Mouse (Mus musculus) MEL (cell line): ENCODE results near the gene Anapc15-ps. TPM values are rescaled to one million over a fixed set of nuclear protein-coding genes. Genes with fewer than 3 reads are reported as not detected.

ENCODE experiments used
- DNase-seq: peaks from one replicate; pipeline ENCODE4 v3.0.0; 2011; ENCODE audit warnings: low read depth, low spot score
- H3K27ac ChIP-seq: 2 replicates; pipeline ENCODE4 v1.5.1; 2012; ENCODE audit warnings: low read depth, mild to moderate bottlenecking, control low read depth, low read length, moderate library complexity; ENCODE audit not compliant: control insufficient read depth
- H3K27me3 ChIP-seq, 2 experiments: fragments of 150-350 bp in 1 of 2; sonication (generic) in 1 of 2; 2 replicates each; pipeline ENCODE4 v1.6.1; 2012; ENCODE audit warnings: low read length in 2 of 2, mild to moderate bottlenecking in 2 of 2, improper control_type of control experiment in 1 of 2, moderate library complexity in 1 of 2; ENCODE audit not compliant: insufficient read depth in 2 of 2, control insufficient read depth in 1 of 2
- H3K36me3 ChIP-seq, 2 experiments: 2 replicates each; pipeline ENCODE4 v1.6.1; 2012 to 2014; ENCODE audit warnings: low read length in 2 of 2, improper control_type of control experiment in 1 of 2, inconsistent platforms in 1 of 2, mild to moderate bottlenecking in 1 of 2; ENCODE audit not compliant: insufficient read depth in 2 of 2, control insufficient read depth in 1 of 2
- H3K4me1 ChIP-seq, 2 experiments: fragments of 150-350 bp in 1 of 2; sonication (generic) in 1 of 2; 2 replicates each; pipeline ENCODE4 v1.6.1; 2012; ENCODE audit warnings: low read length in 2 of 2, improper control_type of control experiment in 1 of 2, mild to moderate bottlenecking in 1 of 2; ENCODE audit not compliant: insufficient read depth in 2 of 2, control insufficient read depth in 1 of 2
- H3K4me3 ChIP-seq, 2 experiments: fragments of 150-350 bp in 1 of 2; sonication (generic) in 1 of 2; 2 replicates each; pipeline ENCODE4 v1.5.1; 2012; ENCODE audit warnings: low read depth in 2 of 2, low read length in 2 of 2, mild to moderate bottlenecking in 2 of 2, moderate library complexity in 2 of 2, control low read depth in 1 of 2, improper control_type of control experiment in 1 of 2; ENCODE audit not compliant: control insufficient read depth in 1 of 2, insufficient read depth in 1 of 2
- H3K79me2 ChIP-seq: 2 replicates; pipeline ENCODE4 v1.6.1; 2012; ENCODE audit warnings: mild to moderate bottlenecking, low read length, moderate library complexity; ENCODE audit not compliant: control insufficient read depth, poor library complexity, insufficient read depth
- H3K9ac ChIP-seq: 2 replicates; pipeline ENCODE4 v1.6.1; 2012; ENCODE audit warnings: low read depth, mild to moderate bottlenecking, control low read depth, low read length, moderate library complexity; ENCODE audit not compliant: control insufficient read depth, poor library complexity, severe bottlenecking
- H3K9me3 ChIP-seq: fragments of 150-350 bp; sonication (generic); replicated peaks from 2 replicates; pipeline ENCODE4 v1.6.1; 2012; ENCODE audit warnings: mild to moderate bottlenecking, low read length, improper control_type of control experiment, moderate library complexity; ENCODE audit not compliant: insufficient read depth
- BHLHE40 ChIP-seq: IDR thresholded peaks from 2 replicates; pipeline ENCODE4 v1.6.1; 2012; ENCODE audit warnings: low read depth, mild to moderate bottlenecking, inconsistent platforms, low read length, improper control_type of control experiment, borderline replicate concordance
- CTCF ChIP-seq, 3 experiments: IDR thresholded peaks in 2 of 3; conservative IDR thresholded peaks in 1 of 3; 2 replicates each; pipeline ENCODE4 v1.5.1; 2011 to 2012; ENCODE audit warnings: low read length in 3 of 3, low read depth in 2 of 3, mild to moderate bottlenecking in 2 of 3, improper control_type of control experiment in 1 of 3, inconsistent platforms in 1 of 3, mixed read lengths in 1 of 3, moderate library complexity in 1 of 3; ENCODE audit not compliant: control insufficient read depth in 1 of 3, insufficient read depth in 1 of 3, poor library complexity in 1 of 3, severe bottlenecking in 1 of 3
- POLR2A ChIP-seq, 2 experiments: IDR thresholded peaks; 2 replicates each; pipeline ENCODE4 v1.6.1; 2011 to 2012; ENCODE audit warnings: low read length in 2 of 2, mild to moderate bottlenecking in 2 of 2, control low read depth in 1 of 2, improper control_type of control experiment in 1 of 2, low read depth in 1 of 2, moderate library complexity in 1 of 2; ENCODE audit not compliant: control insufficient read depth in 1 of 2, insufficient read depth in 1 of 2, poor library complexity in 1 of 2
- POLR2AphosphoS2 ChIP-seq: IDR thresholded peaks from 2 replicates; pipeline ENCODE4 v1.6.1; 2011; ENCODE audit warnings: low read length, improper control_type of control experiment
- POLR2AphosphoS5 ChIP-seq: IDR thresholded peaks from 2 replicates; pipeline ENCODE4 v1.6.1; 2012; ENCODE audit warnings: low read depth, borderline replicate concordance, mild to moderate bottlenecking, inconsistent platforms, low read length, moderate library complexity, mixed read lengths
- SIN3A ChIP-seq: IDR thresholded peaks from 2 replicates; pipeline ENCODE4 v1.6.1; 2012; ENCODE audit warnings: low read length, improper control_type of control experiment, inconsistent platforms
- SMC3 ChIP-seq: IDR thresholded peaks from 2 replicates; pipeline ENCODE4 v1.6.1; 2011; ENCODE audit warnings: low read depth, low read length, improper control_type of control experiment
- TAL1 ChIP-seq: IDR thresholded peaks from 2 replicates; pipeline ENCODE4 v1.6.1; 2012; ENCODE audit warnings: mild to moderate bottlenecking, inconsistent platforms, low read length, moderate library complexity, mixed read lengths
- TCF12 ChIP-seq: IDR thresholded peaks from 2 replicates; pipeline ENCODE4 v1.6.1; 2014; ENCODE audit warnings: low read depth, mild to moderate bottlenecking, inconsistent platforms, low read length, improper control_type of control experiment, moderate library complexity
- UBTF ChIP-seq: IDR thresholded peaks from 2 replicates; pipeline ENCODE4 v1.6.1; 2012; ENCODE audit warnings: low read depth, mild to moderate bottlenecking, inconsistent platforms, low read length, improper control_type of control experiment, moderate library complexity, borderline replicate concordance; ENCODE audit not compliant: insufficient read depth
- USF1 ChIP-seq: IDR thresholded peaks from 2 replicates; pipeline ENCODE4 v1.6.1; 2014; ENCODE audit warnings: low read depth, mild to moderate bottlenecking, inconsistent platforms, low read length, improper control_type of control experiment, moderate library complexity
- ZMIZ1 ChIP-seq: IDR thresholded peaks from 2 replicates; pipeline ENCODE4 v1.6.1; 2012; ENCODE audit warnings: low read depth, mild to moderate bottlenecking, inconsistent platforms, low read length, improper control_type of control experiment, moderate library complexity
- ZNF384 ChIP-seq: IDR thresholded peaks from 2 replicates; pipeline ENCODE4 v1.6.1; 2012; ENCODE audit warnings: low read depth, mild to moderate bottlenecking, inconsistent platforms, low read length, improper control_type of control experiment
- polyA plus RNA-seq, 2 experiments: library from polyadenylated mRNA; stranded (reverse) in 1 of 2; unstranded in 1 of 2; fragments of >175 nt in 1 of 2; fragments of >200 nt in 1 of 2; gene quantifications; 2 replicates each; pipeline versions ENCODE4 v1.2.1 to v1.2.4; 2012; ENCODE audit warnings: low replicate concordance in 2 of 2, low read depth in 1 of 2; ENCODE audit not compliant: insufficient read length in 2 of 2, insufficient read depth in 1 of 2, missing spikeins in 1 of 2
- total RNA-seq: library from RNA; depleted of rRNA; stranded (reverse); fragments of 300-350 nt; gene quantifications from 2 replicates; pipeline ENCODE4 v1.2.3, GENCODE M21; 2012

Gene Anapc15-ps
- total and polyA plus RNA-seq, 3 experiments: 0.31 TPM; not detected in 2

GRCm38 (mm10) chr10:95715687-95716086, 42.4 kb upstream of the Anapc15-ps start:
- TF ChIP-seq SIN3A: no peak
- Histone ChIP-seq H3K27ac (no peak overlapping the region), H3K27me3 (no peaks in the 10 kb centered on the region; a peak in 1 of 4 replicates), H3K4me1 (no peaks in the 10 kb centered on the region), H3K36me3 (no peaks in the 10 kb centered on the region), H3K79me2 (no peaks in the 10 kb centered on the region), H3K4me3 (no peak overlapping the region), H3K9ac (no peak overlapping the region), H3K9me3 (no peaks in the 10 kb centered on the region)
- no peak for DNase-seq

DNA sequence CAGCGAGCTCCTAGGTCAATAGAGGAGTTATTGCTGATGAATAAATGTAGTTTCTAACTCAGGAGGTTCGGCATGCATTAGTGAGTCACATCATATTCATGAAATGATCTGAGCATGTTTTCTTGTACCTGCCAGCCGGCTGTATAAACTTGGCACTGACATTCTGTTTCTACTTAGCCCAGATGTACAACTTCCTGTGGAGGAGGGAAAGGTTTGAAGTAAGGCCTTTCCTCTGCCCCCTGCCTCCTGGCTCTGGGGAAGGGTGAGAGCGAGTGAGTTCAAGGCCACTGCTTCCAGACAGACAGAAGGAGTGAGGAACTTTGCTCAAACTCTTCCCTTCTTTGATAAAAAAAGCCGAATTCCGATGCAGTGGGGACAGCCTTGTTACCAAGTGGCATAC, 39.0 kb upstream of the Anapc15-ps start:
- Histone ChIP-seq H3K4me1 (no peaks in the 10 kb centered on the region), H3K4me3 (no peak overlapping the region), H3K27ac (no peak overlapping the region), H3K9me3 (no peaks in the 10 kb centered on the region), H3K9ac (no peak overlapping the region), H3K27me3 (no peaks in the 10 kb centered on the region; a peak in 1 of 4 replicates), H3K36me3 (no peaks in the 10 kb centered on the region), H3K79me2 (no peaks in the 10 kb centered on the region)
- no peak for DNase-seq
- TF ChIP-seq USF1 (no peak), TCF12 (no peak), CTCF (IDR thresholded peaks at IDR 0.05 in 2 of 3, conservative IDR thresholded peaks at IDR 0.05 in 1 of 3; ENCODE audit: control insufficient read depth in 1 of 3, insufficient read depth in 1 of 3, low read depth in 2 of 3, low read length in 3 of 3, poor library complexity in 1 of 3, severe bottlenecking in 1 of 3) (no peak), TAL1 (no peak), POLR2AphosphoS5 (no peak), SMC3 (no peak), POLR2A (IDR thresholded peaks at IDR 0.05; ENCODE audit: control insufficient read depth in 1 of 2, insufficient read depth in 1 of 2, low read depth in 1 of 2, low read length in 2 of 2, poor library complexity in 1 of 2) (no peak), POLR2AphosphoS2 (no peak)

DNA sequence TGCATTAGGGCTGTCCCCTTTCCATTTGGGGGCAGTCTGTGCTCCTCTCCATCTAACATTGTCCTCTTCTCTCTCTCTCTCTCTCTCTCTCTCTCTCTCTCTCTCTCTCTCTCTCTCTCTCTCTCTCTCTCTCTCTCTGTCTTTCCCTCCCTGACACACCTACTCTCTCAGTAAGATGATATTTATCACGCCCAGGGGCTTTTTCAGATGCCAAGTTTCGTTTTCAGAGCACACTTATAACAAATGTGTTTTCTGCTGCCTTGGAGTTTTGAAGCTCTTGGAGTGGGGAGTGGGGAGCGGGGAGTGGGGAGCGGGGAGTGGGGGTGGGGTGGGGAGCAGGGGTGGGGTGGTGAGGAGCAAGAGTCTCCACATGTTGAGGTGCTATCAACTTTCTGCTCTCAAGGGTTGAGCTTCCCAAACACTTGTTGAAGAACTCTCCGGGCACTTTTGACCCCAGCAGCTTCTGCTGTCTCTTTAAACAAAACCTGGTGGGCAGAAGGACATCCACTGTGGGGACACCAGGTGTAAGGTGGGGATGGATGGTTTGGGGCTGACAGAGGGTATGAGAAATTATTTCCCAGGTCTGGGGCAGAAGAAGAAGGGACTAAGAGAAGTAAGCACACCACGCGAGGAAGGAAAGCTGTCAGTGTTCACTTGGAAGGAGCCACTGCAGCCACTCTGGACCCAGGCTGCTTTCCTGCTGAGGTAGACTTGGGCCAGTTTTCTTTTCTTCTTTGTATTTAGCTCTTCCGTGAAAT, 36.8 kb upstream of the Anapc15-ps start:
- H3K9ac ChIP-seq: no peak overlapping the region
- no peak for DNase-seq
- TF ChIP-seq BHLHE40 (no peak), ZMIZ1 (no peak), ZNF384 (no peak), UBTF (no peak), CTCF (IDR thresholded peaks at IDR 0.05 in 2 of 3, conservative IDR thresholded peaks at IDR 0.05 in 1 of 3; ENCODE audit: control insufficient read depth in 1 of 3, insufficient read depth in 1 of 3, low read depth in 2 of 3, low read length in 3 of 3, poor library complexity in 1 of 3, severe bottlenecking in 1 of 3) (no peak), POLR2AphosphoS2 (no peak)
- H3K79me2 ChIP-seq: no peaks in the 10 kb centered on the region
- H3K27me3 ChIP-seq: no peaks in the 10 kb centered on the region; a peak in 1 of 4 replicates
- no peaks in the 10 kb centered on the region for H3K4me1 ChIP-seq
- H3K4me3 ChIP-seq: no peak overlapping the region
- H3K27ac ChIP-seq: no peak overlapping the region
- no peaks in the 10 kb centered on the region for H3K36me3 ChIP-seq
- no peaks in the 10 kb centered on the region for H3K9me3 ChIP-seq
